Mouse (Mus musculus): ENCODE data around the gene Gm20388. TPM values are rescaled to one million over a fixed set of nuclear protein-coding genes. Genes with fewer than 3 reads are reported as not detected.

The Gm20388 gene
- total and polyA plus RNA-seq, 3 experiments: 0.02 to 0.05 TPM; not detected in 1

DNA sequence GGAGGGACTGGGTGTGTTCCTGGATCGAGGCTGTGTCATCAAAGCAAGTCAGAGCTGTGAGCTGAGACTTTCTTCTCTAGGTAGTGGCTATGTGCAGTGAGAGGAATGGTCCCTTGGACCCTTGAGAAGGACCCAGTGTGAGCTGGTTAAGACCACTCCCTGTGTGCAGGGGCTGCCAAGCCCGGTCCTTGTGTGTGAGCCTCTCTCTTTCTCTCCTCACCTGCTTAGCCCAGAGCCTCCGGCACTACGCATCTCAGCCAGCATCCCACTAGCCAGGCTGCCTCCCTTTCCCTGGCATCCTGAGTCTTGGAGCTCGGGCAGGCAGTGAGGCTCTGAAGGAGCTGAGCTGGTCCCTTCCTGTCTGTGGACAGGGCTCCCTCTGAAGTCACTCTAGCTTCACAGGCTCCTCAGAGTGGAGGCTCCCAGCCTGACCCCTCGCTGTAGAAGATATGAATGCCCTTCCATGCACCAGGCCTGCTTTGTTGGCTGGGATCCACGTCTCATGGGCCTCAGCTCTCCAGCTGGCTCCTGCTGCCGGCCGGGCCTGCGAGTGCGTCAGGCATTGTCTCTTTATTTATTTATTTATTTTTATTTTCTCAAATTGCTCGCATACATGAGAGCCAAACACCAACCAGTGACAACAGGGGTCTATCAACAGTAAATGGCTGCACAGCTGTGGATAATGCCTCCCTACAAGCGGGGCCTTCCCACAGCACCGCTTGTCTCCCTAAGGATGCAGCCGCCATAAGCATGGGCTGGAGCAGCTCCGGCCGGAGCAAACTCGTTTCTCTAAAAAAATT, 2882.9 kb downstream of the Gm20388 start:
- H3K4me1 ChIP-seq (ENCODE audit: insufficient read depth, low read depth, low read length): no peaks in the 10 kb centered on the region
- TF ChIP-seq GATA1 (IDR thresholded peaks at IDR 0.05; ENCODE audit: borderline replicate concordance, low read length) (no peak), CTCF (IDR thresholded peaks at IDR 0.05; ENCODE audit: low read depth, low read length) (no peak), TAL1 (conservative IDR thresholded peaks at IDR 0.05; ENCODE audit: low read depth, low read length) (no peak), POLR2AphosphoS5 (IDR thresholded peaks at IDR 0.05; ENCODE audit: insufficient replicate concordance, low read depth, low read length) (no peak), GATA2 (IDR thresholded peaks at IDR 0.05; ENCODE audit: borderline replicate concordance, low read depth, low read length) (no peak)
- no peak overlapping the region for H3K4me3 ChIP-seq (ENCODE audit: low read depth, low read length)
- no peaks in the 10 kb centered on the region for H3K36me3 ChIP-seq (replicated peaks)
- ATAC-seq (ENCODE audit: extremely low read depth, insufficient number of reproducible peaks, low FRiP score, poor library complexity, severe bottlenecking) (no peak), DNase-seq (ENCODE audit: low spot score) (no peak)
- H3K9me3 ChIP-seq (replicated peaks): no peaks in the 10 kb centered on the region
- H3K27me3 ChIP-seq (ENCODE audit: insufficient read depth, low read length): peaks cover 95% of the 10 kb centered on the region

DNA sequence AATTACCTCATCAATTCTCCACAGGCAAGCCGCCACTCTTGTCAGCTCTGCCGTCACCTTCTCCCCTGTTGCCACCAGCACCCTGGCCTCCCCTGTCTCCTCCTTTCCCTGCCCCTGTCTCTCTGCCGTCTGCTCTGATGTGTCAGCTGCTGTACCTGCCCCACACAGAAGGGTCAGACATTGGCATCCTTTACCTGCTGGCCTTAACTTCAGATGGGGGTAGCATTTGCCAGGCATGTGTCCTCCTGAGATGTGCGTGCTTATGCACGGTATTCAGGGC, 2883.5 kb downstream of the Gm20388 start:
- H3K9me3 ChIP-seq (replicated peaks): no peaks in the 10 kb centered on the region
- ATAC-seq (ENCODE audit: extremely low read depth, insufficient number of reproducible peaks, low FRiP score, poor library complexity, severe bottlenecking): no peak
- H3K4me3 ChIP-seq (ENCODE audit: low read depth, low read length): no peak overlapping the region
- no peaks in the 10 kb centered on the region for H3K4me1 ChIP-seq (ENCODE audit: insufficient read depth, low read depth, low read length)
- TF ChIP-seq POLR2AphosphoS5 (IDR thresholded peaks at IDR 0.05; ENCODE audit: insufficient replicate concordance, low read depth, low read length): no peak
- no peak for TF ChIP-seq CTCF (IDR thresholded peaks at IDR 0.05; ENCODE audit: low read depth, low read length)
- no peak for TF ChIP-seq GATA2 (IDR thresholded peaks at IDR 0.05; ENCODE audit: borderline replicate concordance, low read depth, low read length)
- no peak for TF ChIP-seq GATA1 (IDR thresholded peaks at IDR 0.05; ENCODE audit: borderline replicate concordance, low read length)
- TF ChIP-seq TAL1 (conservative IDR thresholded peaks at IDR 0.05; ENCODE audit: low read depth, low read length): no peak
- H3K27me3 ChIP-seq (ENCODE audit: insufficient read depth, low read length): peaks cover 95% of the 10 kb centered on the region
- no peak for DNase-seq (ENCODE audit: low spot score)
- H3K36me3 ChIP-seq (replicated peaks): no peaks in the 10 kb centered on the region

DNA sequence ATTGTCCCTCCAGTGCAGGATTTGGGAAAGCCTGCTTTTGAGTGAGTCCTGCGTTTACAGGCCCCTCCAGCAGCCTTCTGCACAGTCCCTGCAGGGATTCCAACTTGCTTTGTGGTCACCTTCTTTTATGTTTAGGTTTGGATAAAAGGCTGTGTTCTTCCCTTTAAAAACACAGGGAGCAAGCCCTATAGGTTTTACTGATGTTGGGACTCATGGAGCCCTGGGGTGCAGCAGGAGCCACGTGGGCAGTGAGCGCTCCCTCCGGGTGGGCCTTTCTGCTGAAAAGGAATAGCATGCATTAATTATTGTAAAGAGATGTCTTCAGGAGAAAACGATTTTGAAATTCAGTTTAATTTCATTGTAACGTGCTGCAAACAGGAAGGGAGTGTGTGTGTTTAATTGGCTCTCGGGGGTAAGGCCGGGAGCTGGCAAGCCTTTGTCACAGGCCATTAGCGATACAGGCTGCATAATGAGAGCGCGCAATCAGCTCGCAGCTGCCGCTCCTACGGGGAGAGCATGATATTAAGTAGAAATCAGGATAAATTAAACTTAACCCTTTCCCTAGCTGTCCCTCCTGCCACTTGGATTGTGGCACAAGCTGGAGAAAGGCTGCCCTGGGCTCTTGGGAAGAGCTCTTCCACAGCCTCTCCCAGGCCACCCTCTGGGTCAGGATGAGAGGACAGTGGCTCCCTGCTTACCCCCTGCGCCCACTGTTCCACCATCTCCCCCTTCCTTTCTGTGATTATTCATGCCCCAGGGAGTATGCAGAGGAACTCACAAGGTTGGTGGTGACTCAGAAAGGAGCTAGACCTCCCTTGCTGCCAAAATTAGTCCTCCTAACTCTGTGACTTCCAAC, 2893.5 kb downstream of the Gm20388 start:
- Histone ChIP-seq H3K4me3 (ENCODE audit: low read depth, low read length) (no peak overlapping the region), H3K36me3 (replicated peaks) (no peaks in the 10 kb centered on the region), H3K27me3 (ENCODE audit: insufficient read depth, low read length) (peaks cover 78% of the 10 kb centered on the region), H3K4me1 (ENCODE audit: insufficient read depth, low read depth, low read length) (no peaks in the 10 kb centered on the region; the same call in 1 of the 2 replicates), H3K9me3 (replicated peaks) (no peaks in the 10 kb centered on the region)
- no peak for DNase-seq (ENCODE audit: low spot score)
- ATAC-seq (ENCODE audit: extremely low read depth, insufficient number of reproducible peaks, low FRiP score, poor library complexity, severe bottlenecking): no peak
- TF ChIP-seq TAL1 (conservative IDR thresholded peaks at IDR 0.05; ENCODE audit: low read depth, low read length) (no peak), CTCF (IDR thresholded peaks at IDR 0.05; ENCODE audit: low read depth, low read length) (no peak), GATA2 (IDR thresholded peaks at IDR 0.05; ENCODE audit: borderline replicate concordance, low read depth, low read length) (no peak), GATA1 (IDR thresholded peaks at IDR 0.05; ENCODE audit: borderline replicate concordance, low read length) (no peak), POLR2AphosphoS5 (IDR thresholded peaks at IDR 0.05; ENCODE audit: insufficient replicate concordance, low read depth, low read length) (no peak)

DNA sequence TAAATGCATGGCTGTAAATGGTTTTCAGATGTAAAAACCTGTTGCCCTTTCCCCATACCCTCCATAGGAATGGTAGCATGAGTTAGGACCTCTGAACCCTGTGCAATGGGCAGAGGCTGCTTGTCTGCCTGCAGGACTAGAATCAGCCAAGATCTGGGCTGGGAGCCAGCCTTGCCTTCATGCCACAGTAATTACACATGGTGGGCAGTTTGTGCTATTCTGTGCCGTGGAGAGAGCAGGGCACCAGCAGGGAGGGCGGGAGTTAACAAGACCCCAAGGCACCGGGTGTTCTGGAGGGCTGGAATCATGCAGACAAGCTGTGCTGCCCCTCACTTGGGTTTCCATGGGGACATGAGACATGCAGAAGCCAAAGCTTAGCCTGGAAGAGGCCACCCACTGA, 2894.7 kb downstream of the Gm20388 start:
- Histone ChIP-seq H3K4me1 (ENCODE audit: insufficient read depth, low read depth, low read length) (peaks cover 2% of the 10 kb centered on the region; the same call in 1 of the 2 replicates), H3K27me3 (ENCODE audit: insufficient read depth, low read length) (peaks cover 76% of the 10 kb centered on the region), H3K4me3 (ENCODE audit: low read depth, low read length) (no peak overlapping the region), H3K36me3 (replicated peaks) (no peaks in the 10 kb centered on the region), H3K9me3 (replicated peaks) (0 out of 2 replicates have a peak, but pooled peaks cover 1% of the 10 kb centered on the region)
- no peak for ATAC-seq (ENCODE audit: extremely low read depth, insufficient number of reproducible peaks, low FRiP score, poor library complexity, severe bottlenecking)
- TF ChIP-seq CTCF (IDR thresholded peaks at IDR 0.05; ENCODE audit: low read depth, low read length) (no peak), GATA1 (IDR thresholded peaks at IDR 0.05; ENCODE audit: borderline replicate concordance, low read length) (no peak), GATA2 (IDR thresholded peaks at IDR 0.05; ENCODE audit: borderline replicate concordance, low read depth, low read length) (no peak), POLR2AphosphoS5 (IDR thresholded peaks at IDR 0.05; ENCODE audit: insufficient replicate concordance, low read depth, low read length) (no peak), TAL1 (conservative IDR thresholded peaks at IDR 0.05; ENCODE audit: low read depth, low read length) (no peak)
- DNase-seq (ENCODE audit: low spot score): no peak

DNA sequence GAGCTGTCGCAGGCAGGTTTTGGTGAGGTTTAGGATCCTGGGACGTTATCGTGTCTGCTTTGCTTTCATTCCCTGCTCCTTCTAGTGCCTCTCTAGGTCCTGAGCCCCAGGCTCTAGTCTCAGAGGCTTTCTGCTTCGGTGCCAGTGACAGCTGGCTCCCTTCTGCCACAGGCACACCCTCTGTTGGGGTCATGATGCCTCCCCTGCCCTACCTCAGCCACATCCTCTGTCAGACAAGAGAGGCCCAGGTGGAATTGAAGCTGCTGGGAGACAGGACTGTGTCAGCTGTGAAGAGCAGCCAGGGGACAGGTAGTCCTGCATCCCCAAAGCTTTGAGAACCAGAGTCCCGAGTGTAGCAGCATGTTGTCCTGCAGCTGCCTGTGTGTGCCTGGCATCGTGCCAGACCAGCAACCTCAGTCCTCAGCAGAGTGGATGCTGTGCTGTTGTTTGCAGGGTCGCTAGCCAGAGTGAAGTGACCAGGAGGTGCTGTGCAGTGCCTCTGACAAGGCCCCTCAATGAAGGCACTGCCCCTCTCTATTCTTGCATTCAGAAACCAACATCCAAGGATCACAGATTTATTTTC, 2896.4 kb downstream of the Gm20388 start:
- no peak overlapping the region for H3K4me3 ChIP-seq (ENCODE audit: low read depth, low read length)
- TF ChIP-seq POLR2AphosphoS5 (IDR thresholded peaks at IDR 0.05; ENCODE audit: insufficient replicate concordance, low read depth, low read length): no peak
- TF ChIP-seq CTCF (IDR thresholded peaks at IDR 0.05; ENCODE audit: low read depth, low read length): no peak
- TF ChIP-seq GATA1 (IDR thresholded peaks at IDR 0.05; ENCODE audit: borderline replicate concordance, low read length): no peak
- no peak for TF ChIP-seq TAL1 (conservative IDR thresholded peaks at IDR 0.05; ENCODE audit: low read depth, low read length)
- no peak for TF ChIP-seq GATA2 (IDR thresholded peaks at IDR 0.05; ENCODE audit: borderline replicate concordance, low read depth, low read length)
- peaks cover 86% of the 10 kb centered on the region for H3K27me3 ChIP-seq (ENCODE audit: insufficient read depth, low read length)
- no peak for DNase-seq (ENCODE audit: low spot score)
- peaks cover 10% of the 10 kb centered on the region; the same call in 1 of the 2 replicates for H3K4me1 ChIP-seq (ENCODE audit: insufficient read depth, low read depth, low read length)
- H3K9me3 ChIP-seq (replicated peaks): 0 out of 2 replicates have a peak, but pooled peaks cover 2% of the 10 kb centered on the region
- ATAC-seq (ENCODE audit: extremely low read depth, insufficient number of reproducible peaks, low FRiP score, poor library complexity, severe bottlenecking): no peak
- no peaks in the 10 kb centered on the region for H3K36me3 ChIP-seq (replicated peaks)

Data from G1E (cell line).